Mouse (Mus musculus): ENCODE results near the gene 1700001K19Rik. TPM values are rescaled to one million over a fixed set of nuclear protein-coding genes. Genes with fewer than 3 reads are reported as not detected.
"Not testable (repeated sequence)": the region's sequence is repeated elsewhere in the genome, so short reads cannot be mapped to it uniquely, and the experiment has no call there.

The 1700001K19Rik gene
- polyA plus RNA-seq, 1 experiment from 2014 or later: not detected

GRCm38 (mm10) chr12:110689919-110690643 lies 7.7 kb upstream of the 1700001K19Rik start:
- Histone ChIP-seq H3K9ac (no peak overlapping the region), H3K4me3 (no peak overlapping the region), H3K4me1 (peaks cover 8% of the 10 kb centered on the region), H3K4me2 (replicated peaks) (no peak overlapping the region), H3K27ac (no peak overlapping the region), H3K36me3 (peaks cover 70% of the 10 kb centered on the region), H3K27me3 (replicated peaks) (no peaks in the 10 kb centered on the region), H3K9me3 (no peaks in the 10 kb centered on the region)
- ATAC-seq (ENCODE audit: low FRiP score, low read depth): no peak
- WGBS: 90% methylated on average over 6 of the region's 6 CpGs

- ATAC-seq (ENCODE audit: low FRiP score, low read depth); H3K4me1 ChIP-seq; H3K27me3 ChIP-seq (replicated peaks); H3K9me3 ChIP-seq; H3K27ac ChIP-seq; H3K4me2 ChIP-seq (replicated peaks); H3K9ac ChIP-seq; H3K4me3 ChIP-seq: not testable (repeated sequence)
- H3K36me3 ChIP-seq: peaks cover 62% of the 10 kb centered on the region
- 96% methylated on average over 3 of the region's 3 CpGs for WGBS
These were observed 6.5 kb upstream of the 1700001K19Rik start for GRCm38 (mm10) chr12:110688921-110689320.

- 84% methylated on average over 12 of the region's 12 CpGs for WGBS
- ATAC-seq (ENCODE audit: low FRiP score, low read depth): no peak
- H3K4me3 ChIP-seq: no peak overlapping the region
These were observed 5.7 kb upstream of the 1700001K19Rik start for GRCm38 (mm10) chr12:110687894-110688734.

GRCm38 (mm10) chr12:110683580-110683979 lies 1.2 kb upstream of the 1700001K19Rik start:
- no peak overlapping the region for H3K27ac ChIP-seq
- H3K4me2 ChIP-seq (replicated peaks): no peak overlapping the region
- ATAC-seq (ENCODE audit: low FRiP score, low read depth): no peak
- H3K9ac ChIP-seq: no peak overlapping the region
- peaks cover 2% of the 10 kb centered on the region; the same call in 1 of the 2 replicates for H3K4me1 ChIP-seq
- peaks cover 22% of the 10 kb centered on the region for H3K36me3 ChIP-seq
- no peak overlapping the region for H3K4me3 ChIP-seq
- H3K27me3 ChIP-seq (replicated peaks): no peaks in the 10 kb centered on the region
- no peaks in the 10 kb centered on the region for H3K9me3 ChIP-seq
- no CpG with 5 or more reads among the region's 1 CpGs for WGBS

More at GRCm38 (mm10) chr12:110687894-110688734, 5.7 kb upstream of the 1700001K19Rik start:
- H3K27ac ChIP-seq: no peak overlapping the region
- H3K36me3 ChIP-seq: peaks cover 57% of the 10 kb centered on the region
- H3K27me3 ChIP-seq (replicated peaks): no peaks in the 10 kb centered on the region
- no peak overlapping the region for H3K4me2 ChIP-seq (replicated peaks)
- no peaks in the 10 kb centered on the region for H3K9me3 ChIP-seq
- no peaks in the 10 kb centered on the region for H3K4me1 ChIP-seq
- no peak overlapping the region for H3K9ac ChIP-seq

- H3K27me3 ChIP-seq (replicated peaks): no peaks in the 10 kb centered on the region
- no peaks in the 10 kb centered on the region for H3K9me3 ChIP-seq
- H3K4me2 ChIP-seq (replicated peaks): no peak overlapping the region
- 70% methylated on average over 3 of the region's 3 CpGs for WGBS
- H3K9ac ChIP-seq: no peak overlapping the region
- H3K4me1 ChIP-seq: peaks cover 2% of the 10 kb centered on the region; the same call in 1 of the 2 replicates
- H3K36me3 ChIP-seq: peaks cover 6% of the 10 kb centered on the region; the same call in 1 of the 2 replicates
- no peak overlapping the region for H3K4me3 ChIP-seq
- ATAC-seq (ENCODE audit: low FRiP score, low read depth): no peak
- H3K27ac ChIP-seq: no peak overlapping the region
These were observed 541 bp downstream of the 1700001K19Rik start for GRCm38 (mm10) chr12:110681878-110682277.

GRCm38 (mm10) chr12:110681191-110681590 lies 1.2 kb downstream of the 1700001K19Rik start:
- Histone ChIP-seq H3K9me3 (no peaks in the 10 kb centered on the region), H3K36me3 (no peaks in the 10 kb centered on the region), H3K27me3 (replicated peaks) (no peaks in the 10 kb centered on the region), H3K4me1 (peaks cover 2% of the 10 kb centered on the region; the same call in 1 of the 2 replicates), H3K4me2 (replicated peaks) (no peak overlapping the region), H3K27ac (no peak overlapping the region), H3K9ac (no peak overlapping the region), H3K4me3 (no peak overlapping the region)
- ATAC-seq (ENCODE audit: low FRiP score, low read depth): no peak
- 73% methylated on average over 7 of the region's 7 CpGs for WGBS

GRCm38 (mm10) chr12:110674243-110674642 lies 8.2 kb downstream of the 1700001K19Rik start:
- Histone ChIP-seq H3K4me1 (no peaks in the 10 kb centered on the region), H3K9me3 (no peaks in the 10 kb centered on the region), H3K4me2 (replicated peaks) (no peak overlapping the region), H3K27me3 (replicated peaks) (no peaks in the 10 kb centered on the region), H3K27ac (no peak overlapping the region), H3K4me3 (no peak overlapping the region), H3K36me3 (peaks cover 15% of the 10 kb centered on the region), H3K9ac (no peak overlapping the region)
- 57% methylated on average over 5 of the region's 5 CpGs for WGBS
- no peak for ATAC-seq (ENCODE audit: low FRiP score, low read depth)

- H3K4me2 ChIP-seq (replicated peaks): no peak overlapping the region
- no peak overlapping the region for H3K9ac ChIP-seq
- H3K4me3 ChIP-seq: no peak overlapping the region
- no peaks in the 10 kb centered on the region for H3K27me3 ChIP-seq (replicated peaks)
- WGBS: 92% methylated on average over 13 of the region's 13 CpGs
- peaks cover 82% of the 10 kb centered on the region for H3K36me3 ChIP-seq
- ATAC-seq (ENCODE audit: low FRiP score, low read depth): no peak
- H3K9me3 ChIP-seq: no peaks in the 10 kb centered on the region
- no peaks in the 10 kb centered on the region for H3K4me1 ChIP-seq
- H3K27ac ChIP-seq: no peak overlapping the region
These were observed 14.8 kb downstream of the 1700001K19Rik start for GRCm38 (mm10) chr12:110667466-110668077.

- H3K4me3 ChIP-seq: no peak overlapping the region
- ATAC-seq (ENCODE audit: low FRiP score, low read depth): no peak
- H3K27ac ChIP-seq: no peak overlapping the region
- H3K4me1 ChIP-seq: no peaks in the 10 kb centered on the region
- peaks cover 97% of the 10 kb centered on the region for H3K36me3 ChIP-seq
- WGBS: 94% methylated on average over 14 of the region's 14 CpGs
- no peak overlapping the region for H3K9ac ChIP-seq
- no peaks in the 10 kb centered on the region for H3K9me3 ChIP-seq
- no peaks in the 10 kb centered on the region for H3K27me3 ChIP-seq (replicated peaks)
- no peak overlapping the region for H3K4me2 ChIP-seq (replicated peaks)
These were observed 20.7 kb downstream of the 1700001K19Rik start for GRCm38 (mm10) chr12:110661746-110662145.

GRCm38 (mm10) chr12:110651464-110651863 lies 31.0 kb downstream of the 1700001K19Rik start:
- Histone ChIP-seq H3K9ac (no peak overlapping the region), H3K27me3 (replicated peaks) (no peaks in the 10 kb centered on the region), H3K4me2 (replicated peaks) (no peak overlapping the region), H3K27ac (no peak overlapping the region), H3K36me3 (peaks cover 96% of the 10 kb centered on the region), H3K9me3 (no peaks in the 10 kb centered on the region), H3K4me1 (no peaks in the 10 kb centered on the region), H3K4me3 (no peak overlapping the region)
- no peak for ATAC-seq (ENCODE audit: low FRiP score, low read depth)
- WGBS: 98% methylated on average over 17 of the region's 17 CpGs

- 83% methylated on average over 8 of the region's 8 CpGs for WGBS
- ATAC-seq (ENCODE audit: low FRiP score, low read depth): no peak
- H3K4me3 ChIP-seq: no peak overlapping the region
These were observed 32.2 kb downstream of the 1700001K19Rik start for GRCm38 (mm10) chr12:110650241-110650641.

GRCm38 (mm10) chr12:110637507-110638114 lies 44.8 kb downstream of the 1700001K19Rik start:
- WGBS: 93% methylated on average over 13 of the region's 13 CpGs
- no peak overlapping the region for H3K9ac ChIP-seq

More at GRCm38 (mm10) chr12:110650241-110650641, 32.2 kb downstream of the 1700001K19Rik start:
- H3K27ac ChIP-seq: no peak overlapping the region
- H3K27me3 ChIP-seq (replicated peaks): no peaks in the 10 kb centered on the region
- no peaks in the 10 kb centered on the region for H3K4me1 ChIP-seq
- no peaks in the 10 kb centered on the region for H3K9me3 ChIP-seq
- H3K9ac ChIP-seq: no peak overlapping the region
- H3K4me2 ChIP-seq (replicated peaks): no peak overlapping the region
- H3K36me3 ChIP-seq: peaks cover 95% of the 10 kb centered on the region

More at GRCm38 (mm10) chr12:110637507-110638114, 44.8 kb downstream of the 1700001K19Rik start:
- Histone ChIP-seq H3K36me3 (peaks cover 99% of the 10 kb centered on the region), H3K27me3 (replicated peaks) (no peaks in the 10 kb centered on the region), H3K4me1 (no peaks in the 10 kb centered on the region), H3K4me3 (no peak overlapping the region), H3K9me3 (no peaks in the 10 kb centered on the region), H3K27ac (no peak overlapping the region), H3K4me2 (replicated peaks) (no peak overlapping the region)
- no peak for ATAC-seq (ENCODE audit: low FRiP score, low read depth)

All from neural tube, embryonic 12.5 days (tissue).